Mouse (Mus musculus) neural tube, embryonic 15.5 days (tissue): ENCODE measurements around the gene 4930595D18Rik. TPM values are rescaled to one million over a fixed set of nuclear protein-coding genes. Genes with fewer than 3 reads are reported as not detected.

Experiments
- ATAC-seq: fragments of 200-750 bp; cut with Nextera tagmentation; 2 replicates; pipeline ENCODE4 v1.8.0; 2017; ENCODE audit warnings: mild to moderate bottlenecking, moderate TSS enrichment, moderate library complexity; ENCODE audit not compliant: low FRiP score
- H3K27ac ChIP-seq: fragments of 300-500 bp; sonication (generic); replicated peaks from 2 replicates; pipeline ENCODE4 v1.5.1; 2015; ENCODE audit warnings: mild to moderate bottlenecking, inconsistent platforms
- H3K27me3 ChIP-seq: fragments of 300-500 bp; sonication (generic); replicated peaks from 2 replicates; pipeline ENCODE4 v1.6.1; 2015; ENCODE audit warnings: inconsistent platforms
- H3K36me3 ChIP-seq: fragments of 300-500 bp; sonication (generic); 2 replicates; pipeline ENCODE4 v1.6.1; 2015; ENCODE audit warnings: inconsistent platforms
- H3K4me1 ChIP-seq: fragments of 300-500 bp; sonication (generic); 2 replicates; pipeline ENCODE4 v1.6.1; 2015; ENCODE audit warnings: inconsistent platforms
- H3K4me2 ChIP-seq: fragments of 300-500 bp; sonication (generic); 2 replicates; pipeline ENCODE4 v1.6.1; 2015; ENCODE audit warnings: inconsistent platforms, mild to moderate bottlenecking, moderate library complexity
- H3K4me3 ChIP-seq: fragments of 300-500 bp; sonication (generic); replicated peaks from 2 replicates; pipeline ENCODE4 v1.5.1; 2015; ENCODE audit warnings: mild to moderate bottlenecking, inconsistent platforms
- H3K9ac ChIP-seq: fragments of 300-500 bp; sonication (generic); replicated peaks from 2 replicates; pipeline ENCODE4 v1.6.1; 2015; ENCODE audit warnings: mild to moderate bottlenecking, inconsistent platforms
- H3K9me3 ChIP-seq: fragments of 300-500 bp; sonication (generic); replicated peaks from 2 replicates; pipeline ENCODE4 v1.6.1; 2016; ENCODE audit warnings: inconsistent platforms
- WGBS: fragments of 180-500 bp; shearing (Covaris S2); methylation state at CpG from one replicate; pipeline ENCODE4 v1.1.7; 2015; ENCODE audit warnings: mixed read lengths; 5-methylcytosine and 5-hydroxymethylcytosine counted together
- polyA plus RNA-seq: library from polyadenylated mRNA; unstranded; fragments of >200 nt; fragmentation: Nextera tagmentation; extraction: Ambion mirVana; gene quantifications from 2 replicates; pipeline ENCODE4 v1.2.1, GENCODE M21; 2015

4930595D18Rik gene
- not detected in 2 replicates for polyA plus RNA-seq

DNA sequence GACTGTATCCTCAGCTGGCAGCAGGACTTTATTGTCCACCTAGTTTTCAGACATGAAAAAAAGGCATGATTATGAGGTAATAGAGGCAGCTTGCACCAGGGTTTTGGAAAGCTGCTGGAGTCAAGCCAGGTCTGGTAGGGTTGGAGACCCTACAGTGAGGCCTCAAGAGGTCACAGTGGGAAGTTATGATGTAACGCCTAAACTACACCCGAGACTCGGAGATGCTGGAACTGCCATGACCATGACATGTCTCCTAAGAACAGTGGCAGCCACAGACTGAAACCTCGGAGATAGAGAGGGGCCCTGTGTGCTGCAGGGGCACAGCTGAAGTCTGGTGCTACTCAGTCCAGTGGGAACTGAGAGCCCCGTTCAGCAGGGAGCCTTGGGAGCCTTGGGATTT lies at the start of gene 4930595D18Rik:
TSS of gene 4930595D18Rik (minus strand) at position 16 of the 400 bp plus-strand sequence.
- Histone ChIP-seq H3K4me3 (no peak within 1 kb of the TSS), H3K36me3 (no peaks in the 10 kb centered on the region), H3K9ac (no peak within 1 kb of the TSS), H3K9me3 (no peaks in the 10 kb centered on the region), H3K4me2 (no peak within 1 kb of the TSS), H3K27ac (no peak within 1 kb of the TSS), H3K27me3 (no peaks in the 10 kb centered on the region), H3K4me1 (no peaks in the 10 kb centered on the region)
- 71% methylated on average over 5 of the region's 5 CpGs for WGBS
- no peak for ATAC-seq

DNA sequence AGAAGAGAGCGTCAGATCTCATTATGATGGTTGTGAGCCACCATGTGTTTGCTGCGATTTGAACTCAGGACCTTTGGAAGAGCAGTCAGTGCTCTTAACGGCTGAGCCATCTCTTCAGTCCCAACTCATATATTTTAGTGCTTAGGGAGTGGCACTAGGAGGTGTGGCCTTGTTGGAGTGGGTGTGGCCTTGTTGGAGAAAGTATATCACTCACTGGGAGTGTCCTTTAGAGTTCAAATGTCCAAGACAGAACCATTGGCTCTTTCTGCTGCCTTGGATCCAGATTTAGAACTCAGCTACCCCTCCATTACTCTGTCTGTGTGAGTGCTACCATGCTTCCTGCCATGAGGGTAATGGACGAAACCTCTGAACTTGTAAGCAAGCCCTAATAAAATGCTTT lies 49.5 kb upstream of the 4930595D18Rik start:
- H3K27me3 ChIP-seq: no peaks in the 10 kb centered on the region
- no peak overlapping the region for H3K4me3 ChIP-seq
- H3K36me3 ChIP-seq: peaks cover 9% of the 10 kb centered on the region; the same call in 1 of the 2 replicates
- no peaks in the 10 kb centered on the region for H3K9me3 ChIP-seq
- H3K9ac ChIP-seq: no peak overlapping the region
- H3K4me2 ChIP-seq: no peak overlapping the region
- 93% methylated on average over 4 of the region's 4 CpGs for WGBS
- ATAC-seq: no peak
- peaks cover 5% of the 10 kb centered on the region; the same call in 1 of the 2 replicates for H3K4me1 ChIP-seq
- H3K27ac ChIP-seq: no peak overlapping the region

DNA sequence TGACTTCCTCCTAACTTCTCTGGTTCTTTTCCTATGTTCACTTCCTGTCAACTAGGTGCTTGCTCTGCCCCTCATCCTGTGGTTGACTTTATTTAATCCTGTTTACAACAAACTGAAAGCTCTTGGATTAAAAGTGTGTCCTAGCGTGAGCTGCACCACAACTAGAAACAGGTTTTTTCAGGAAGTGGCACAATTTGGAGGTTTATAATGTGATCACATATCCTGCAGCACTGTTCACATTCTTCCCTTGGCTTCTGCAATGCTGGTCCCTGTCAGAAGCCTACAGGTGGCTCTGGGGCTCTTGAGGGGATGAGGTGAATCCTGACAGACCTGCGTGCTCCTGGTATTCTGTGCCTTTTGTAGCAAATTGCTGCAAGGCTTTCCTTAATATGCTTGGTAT lies 46.5 kb upstream of the 4930595D18Rik start:
- no peak for ATAC-seq
- H3K9me3 ChIP-seq: no peaks in the 10 kb centered on the region
- no peak overlapping the region for H3K4me2 ChIP-seq
- no peak overlapping the region for H3K9ac ChIP-seq
- H3K27ac ChIP-seq: no peak overlapping the region
- H3K36me3 ChIP-seq: no peaks in the 10 kb centered on the region
- H3K4me1 ChIP-seq: no peaks in the 10 kb centered on the region
- 94% methylated on average over 2 of the region's 2 CpGs for WGBS
- no peaks in the 10 kb centered on the region for H3K27me3 ChIP-seq
- no peak overlapping the region for H3K4me3 ChIP-seq

- Histone ChIP-seq H3K4me3 (no peak overlapping the region), H3K4me1 (peaks cover 6% of the 10 kb centered on the region; the same call in 1 of the 2 replicates), H3K4me2 (no peak overlapping the region), H3K27ac (no peak overlapping the region), H3K9me3 (no peaks in the 10 kb centered on the region), H3K9ac (no peak overlapping the region), H3K36me3 (no peaks in the 10 kb centered on the region), H3K27me3 (no peaks in the 10 kb centered on the region)
- WGBS: 96% methylated on average over 5 of the region's 5 CpGs
- no peak for ATAC-seq
Measured at GRCm38 (mm10) chr12:111228488-111228887, 44.2 kb upstream of the 4930595D18Rik start.

GRCm38 (mm10) chr12:111227410-111227809 lies 43.1 kb upstream of the 4930595D18Rik start:
- WGBS: 82% methylated on average over 4 of the region's 4 CpGs
- Histone ChIP-seq H3K27ac (no peak overlapping the region), H3K27me3 (no peaks in the 10 kb centered on the region)

DNA sequence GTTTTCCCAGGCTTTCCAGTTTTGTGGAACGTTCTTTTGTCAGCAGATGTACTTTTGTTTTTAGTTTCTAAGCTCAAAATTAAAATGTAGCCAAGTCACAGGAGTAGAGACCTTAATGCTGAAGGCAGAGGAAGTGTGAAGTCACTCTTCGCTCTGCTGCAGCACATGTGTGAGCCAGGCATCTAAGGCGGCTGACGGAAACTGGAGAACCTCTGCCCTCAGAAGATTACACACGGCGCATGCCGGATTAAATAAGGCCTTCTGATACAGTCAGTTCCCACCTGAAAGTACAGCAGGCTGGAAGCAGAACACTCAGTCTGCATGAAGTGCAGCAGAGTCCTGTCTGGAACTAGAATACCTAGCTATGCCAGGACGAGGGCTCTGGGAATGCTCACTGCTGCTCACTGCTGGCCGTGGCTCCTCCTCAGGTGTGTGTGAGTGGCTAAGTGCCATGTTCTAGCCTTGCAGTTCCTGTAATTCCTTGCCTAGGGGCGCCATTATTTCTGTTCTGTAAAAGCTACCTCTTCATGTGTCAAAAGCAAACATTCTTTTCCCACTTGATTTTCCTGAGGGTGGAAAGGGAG lies 41.0 kb upstream of the 4930595D18Rik start:
- no peak overlapping the region for H3K9ac ChIP-seq
- H3K27ac ChIP-seq: peak overlapping the region; percentile 23; the same call in 1 of the 2 replicates
- WGBS: 74% methylated on average over 10 of the region's 10 CpGs
- H3K27me3 ChIP-seq: no peaks in the 10 kb centered on the region
- H3K9me3 ChIP-seq: no peaks in the 10 kb centered on the region
- H3K4me1 ChIP-seq: peaks cover 6% of the 10 kb centered on the region; the same call in 1 of the 2 replicates
- H3K36me3 ChIP-seq: peaks cover 16% of the 10 kb centered on the region
- no peak overlapping the region for H3K4me2 ChIP-seq
- no peak overlapping the region for H3K4me3 ChIP-seq
- ATAC-seq: no peak

More at GRCm38 (mm10) chr12:111227410-111227809, 43.1 kb upstream of the 4930595D18Rik start:
- peaks cover 6% of the 10 kb centered on the region; the same call in 1 of the 2 replicates for H3K4me1 ChIP-seq
- ATAC-seq: no peak
- H3K4me3 ChIP-seq: no peak overlapping the region
- peaks cover 2% of the 10 kb centered on the region for H3K36me3 ChIP-seq
- H3K9me3 ChIP-seq: no peaks in the 10 kb centered on the region
- no peak overlapping the region for H3K9ac ChIP-seq
- H3K4me2 ChIP-seq: no peak overlapping the region

- Histone ChIP-seq H3K9me3 (no peaks in the 10 kb centered on the region), H3K4me3 (no peak overlapping the region), H3K27me3 (no peaks in the 10 kb centered on the region), H3K4me2 (no peak overlapping the region), H3K36me3 (peaks cover 16% of the 10 kb centered on the region), H3K4me1 (no peaks in the 10 kb centered on the region), H3K27ac (no peak overlapping the region), H3K9ac (no peak overlapping the region)
- WGBS: 96% methylated on average over 6 of the region's 6 CpGs
- ATAC-seq: no peak
Measured at GRCm38 (mm10) chr12:111218867-111219266, 34.6 kb upstream of the 4930595D18Rik start.

GRCm38 (mm10) chr12:111211729-111212128 lies 27.4 kb upstream of the 4930595D18Rik start:
- no peaks in the 10 kb centered on the region for H3K9me3 ChIP-seq
- no peak overlapping the region for H3K4me3 ChIP-seq
- 72% methylated on average over 5 of the region's 5 CpGs for WGBS
- H3K9ac ChIP-seq: no peak overlapping the region
- no peak for ATAC-seq
- no peak overlapping the region for H3K27ac ChIP-seq
- no peaks in the 10 kb centered on the region for H3K27me3 ChIP-seq
- no peaks in the 10 kb centered on the region for H3K4me1 ChIP-seq
- H3K4me2 ChIP-seq: no peak overlapping the region
- H3K36me3 ChIP-seq: no peaks in the 10 kb centered on the region

GRCm38 (mm10) chr12:111207641-111208040 lies 23.4 kb upstream of the 4930595D18Rik start:
- 82% methylated on average over 3 of the region's 3 CpGs for WGBS
- ATAC-seq: no peak
- Histone ChIP-seq H3K9ac (no peak overlapping the region), H3K4me1 (peaks cover 16% of the 10 kb centered on the region), H3K36me3 (no peaks in the 10 kb centered on the region), H3K4me3 (no peak overlapping the region), H3K9me3 (no peaks in the 10 kb centered on the region), H3K27me3 (no peaks in the 10 kb centered on the region), H3K27ac (no peak overlapping the region), H3K4me2 (no peak overlapping the region)

- 0 out of 2 replicates have a peak overlapping the region, but pooled peaks have one; percentile 33 for H3K27ac ChIP-seq
- no peaks in the 10 kb centered on the region for H3K36me3 ChIP-seq
- H3K4me2 ChIP-seq: no peak overlapping the region
- WGBS: 36% methylated on average over 3 of the region's 3 CpGs
- H3K9me3 ChIP-seq: no peaks in the 10 kb centered on the region
- no peaks in the 10 kb centered on the region for H3K27me3 ChIP-seq
- H3K4me3 ChIP-seq: no peak overlapping the region
- peaks cover 17% of the 10 kb centered on the region for H3K4me1 ChIP-seq
- ATAC-seq: no peak
- H3K9ac ChIP-seq: no peak overlapping the region
Measured at GRCm38 (mm10) chr12:111203945-111204344, 19.7 kb upstream of the 4930595D18Rik start.

- 46% methylated on average over 10 of the region's 10 CpGs for WGBS
- H3K4me2 ChIP-seq: no peak overlapping the region
- peak; percentile 41; the same call in 1 of the 2 replicates for ATAC-seq
Measured at GRCm38 (mm10) chr12:111203076-111203475, 18.8 kb upstream of the 4930595D18Rik start.

DNA sequence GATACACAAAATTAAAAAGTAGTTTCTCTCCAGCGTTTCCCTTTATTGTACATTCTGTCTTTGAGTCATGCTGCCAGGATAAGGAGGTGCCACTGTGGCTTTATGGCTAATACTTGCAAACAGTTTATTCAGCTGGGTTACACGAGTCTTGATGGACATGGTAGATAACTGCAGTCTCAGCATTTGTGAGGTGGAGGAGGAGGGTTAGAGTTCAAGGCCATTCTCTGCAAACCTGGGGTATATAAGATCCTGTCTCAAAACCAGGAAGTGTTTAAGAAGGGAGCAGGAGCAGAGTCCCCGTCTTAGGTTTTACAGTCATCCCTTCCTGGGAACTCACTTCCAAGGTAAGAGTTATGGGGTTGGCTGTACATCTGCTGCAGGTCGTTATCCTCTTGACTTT lies 12.3 kb upstream of the 4930595D18Rik start:
- Histone ChIP-seq H3K4me3 (no peak overlapping the region), H3K4me2 (no peak overlapping the region), H3K27me3 (no peaks in the 10 kb centered on the region), H3K9ac (no peak overlapping the region), H3K4me1 (peaks cover 16% of the 10 kb centered on the region), H3K9me3 (no peaks in the 10 kb centered on the region), H3K27ac (no peak overlapping the region), H3K36me3 (no peaks in the 10 kb centered on the region)
- 85% methylated on average over 4 of the region's 4 CpGs for WGBS
- no peak for ATAC-seq

More at GRCm38 (mm10) chr12:111203076-111203475, 18.8 kb upstream of the 4930595D18Rik start:
- Histone ChIP-seq H3K9me3 (no peaks in the 10 kb centered on the region), H3K36me3 (no peaks in the 10 kb centered on the region), H3K4me3 (no peak overlapping the region), H3K4me1 (peaks cover 17% of the 10 kb centered on the region), H3K9ac (no peak overlapping the region), H3K27ac (peak overlapping the region; percentile 72), H3K27me3 (no peaks in the 10 kb centered on the region)
